Mouse (Mus musculus) erythroblast, embryonic 14.5 days (primary cell): ENCODE measurements around the gene Map2k6.

Experiments
- GATA1 ChIP-seq: IDR thresholded peaks from 2 replicates; pipeline ENCODE4 v1.6.1; 2012; ENCODE audit warnings: low read length, inconsistent platforms, mixed read lengths
- TAL1 ChIP-seq: IDR thresholded peaks from 3 replicates; pipeline ENCODE4 v1.6.1; 2012; ENCODE audit warnings: low read length, inconsistent platforms, mixed read lengths

DNA sequence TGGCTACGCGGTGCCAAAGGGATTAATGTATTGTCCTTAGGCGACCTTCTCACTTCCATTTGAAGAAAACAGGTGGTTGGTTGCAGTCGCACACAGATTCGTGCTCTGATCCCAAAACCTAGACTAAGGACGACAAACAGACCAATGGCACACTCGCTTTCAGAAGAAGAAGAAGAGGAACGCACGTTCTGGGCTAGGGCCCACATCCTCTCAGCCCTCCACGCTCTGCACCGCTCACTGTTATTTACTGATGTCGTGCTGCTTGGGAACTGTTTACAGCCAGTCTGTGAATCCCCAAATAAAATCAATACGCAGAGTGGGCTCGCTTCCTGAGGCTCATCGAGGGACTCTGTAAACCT, 18.6 kb upstream of the Map2k6 start:
- TF ChIP-seq GATA1 (no peak), TAL1 (no peak)
